Mouse (Mus musculus) CH12.LX (cell line): ENCODE data around the gene Chrnb1. TPM values are rescaled to one million over a fixed set of nuclear protein-coding genes. Genes with fewer than 3 reads are reported as not detected.

Experiments used
- DNase-seq: peaks from one replicate; pipeline ENCODE4 v3.0.0-alpha.2; 2013; ENCODE audit errors: extremely low read depth
- H3K27ac ChIP-seq: 2 replicates; pipeline ENCODE4 v1.5.1; 2012; ENCODE audit warnings: low read depth, mild to moderate bottlenecking, control low read depth, moderate library complexity; ENCODE audit not compliant: insufficient read depth
- H3K27me3 ChIP-seq: replicated peaks from 2 replicates; pipeline ENCODE3; 2012; ENCODE audit warnings: inconsistent platforms
- H3K36me3 ChIP-seq, 2 experiments: replicated peaks in 1 of 2; 2 replicates each; pipeline versions ENCODE3 to v1.6.1; 2012; ENCODE audit warnings: inconsistent platforms in 1 of 2, low read length in 1 of 2, mild to moderate bottlenecking in 1 of 2, mixed read lengths in 1 of 2, moderate library complexity in 1 of 2; ENCODE audit not compliant: control insufficient read depth in 1 of 2, insufficient read depth in 1 of 2
- H3K4me1 ChIP-seq, 2 experiments: 2 replicates each; pipeline ENCODE4 v1.6.1; 2012; ENCODE audit warnings: inconsistent platforms in 1 of 2, moderate library complexity in 1 of 2; ENCODE audit not compliant: insufficient read depth in 2 of 2, control insufficient read depth in 1 of 2
- H3K4me2 ChIP-seq: 2 replicates; pipeline ENCODE4 v1.6.1; 2012; ENCODE audit warnings: low read depth, mild to moderate bottlenecking, control low read depth; ENCODE audit not compliant: poor library complexity, insufficient read depth, severe bottlenecking
- H3K4me3 ChIP-seq, 3 experiments: fragments of 150-350 bp in 1 of 3; sonication (generic) in 1 of 3; replicated peaks in 1 of 3; 2 replicates each; pipeline versions ENCODE3 to v1.5.1; 2011 to 2012; ENCODE audit warnings: low read depth in 2 of 3, low read length in 2 of 3, mild to moderate bottlenecking in 2 of 3, moderate library complexity in 2 of 3, control low read depth in 1 of 3, improper control_type of control experiment in 1 of 3, inconsistent platforms in 1 of 3, mixed read lengths in 1 of 3; ENCODE audit not compliant: poor library complexity in 1 of 3
- H3K79me2 ChIP-seq: replicated peaks from 2 replicates; pipeline ENCODE4 v1.6.1; 2012; ENCODE audit warnings: mild to moderate bottlenecking, moderate library complexity; ENCODE audit not compliant: control insufficient read depth, poor library complexity, insufficient read depth, severe bottlenecking; ENCODE audit errors: extremely low read depth
- H3K9ac ChIP-seq: 2 replicates; pipeline ENCODE4 v1.6.1; 2012; ENCODE audit warnings: low read depth, mild to moderate bottlenecking, control low read depth, moderate library complexity; ENCODE audit not compliant: insufficient read depth
- H3K9me3 ChIP-seq: replicated peaks from 2 replicates; pipeline ENCODE3; 2012; ENCODE audit warnings: low read length, inconsistent platforms, mixed read lengths
- CHD1 ChIP-seq: IDR thresholded peaks from 2 replicates; pipeline ENCODE4 v1.6.1; 2012; ENCODE audit warnings: low read depth, low read length, improper control_type of control experiment, inconsistent platforms
- E2F4 ChIP-seq: IDR thresholded peaks from 2 replicates; pipeline ENCODE4 v1.6.1; 2011; ENCODE audit warnings: low read depth, low read length, improper control_type of control experiment; ENCODE audit not compliant: insufficient replicate concordance
- ELF1 ChIP-seq: IDR thresholded peaks from 2 replicates; pipeline ENCODE4 v1.6.1; 2014; ENCODE audit warnings: low read depth, mild to moderate bottlenecking, inconsistent platforms, low read length, improper control_type of control experiment
- EP300 ChIP-seq: IDR thresholded peaks from 2 replicates; pipeline ENCODE4 v1.6.1; 2011; ENCODE audit warnings: low read length, improper control_type of control experiment
- ETS1 ChIP-seq: conservative IDR thresholded peaks from 2 replicates; pipeline ENCODE4 v1.6.1; 2012; ENCODE audit warnings: low read depth, mild to moderate bottlenecking, inconsistent platforms, low read length, improper control_type of control experiment, moderate library complexity
- HCFC1 ChIP-seq: IDR thresholded peaks from 2 replicates; pipeline ENCODE4 v1.6.1; 2012; ENCODE audit warnings: low read depth, mild to moderate bottlenecking, inconsistent platforms, low read length, improper control_type of control experiment
- JUND ChIP-seq: conservative IDR thresholded peaks from 2 replicates; pipeline ENCODE4 v1.6.1; 2011; ENCODE audit warnings: low read depth, low read length, improper control_type of control experiment
- KAT2A ChIP-seq: IDR thresholded peaks from 2 replicates; pipeline ENCODE4 v1.6.1; 2012; ENCODE audit warnings: low read length, improper control_type of control experiment, inconsistent platforms; ENCODE audit not compliant: insufficient replicate concordance
- MAFK ChIP-seq: IDR thresholded peaks from 2 replicates; pipeline ENCODE4 v1.6.1; 2011; ENCODE audit warnings: low read length, improper control_type of control experiment; ENCODE audit not compliant: insufficient replicate concordance
- MXI1 ChIP-seq: IDR thresholded peaks from 2 replicates; pipeline ENCODE4 v1.6.1; 2011; ENCODE audit warnings: mild to moderate bottlenecking, low read depth, low read length, improper control_type of control experiment
- NELFE ChIP-seq: IDR thresholded peaks from 2 replicates; pipeline ENCODE4 v1.6.1; 2011; ENCODE audit warnings: low read depth, low read length, improper control_type of control experiment
- NRF1 ChIP-seq: IDR thresholded peaks from 2 replicates; pipeline ENCODE4 v1.6.1; 2014; ENCODE audit warnings: low read depth, mild to moderate bottlenecking, inconsistent platforms, low read length, improper control_type of control experiment, moderate library complexity
- PAX5 ChIP-seq: IDR thresholded peaks from 2 replicates; pipeline ENCODE4 v1.6.1; 2012; ENCODE audit warnings: low read length, inconsistent platforms, mixed read lengths
- POLR2AphosphoS2 ChIP-seq: IDR thresholded peaks from 2 replicates; pipeline ENCODE4 v1.6.1; 2011; ENCODE audit warnings: low read depth, low read length, improper control_type of control experiment
- RAD21 ChIP-seq: IDR thresholded peaks from 2 replicates; pipeline ENCODE4 v1.6.1; 2011; ENCODE audit warnings: low read depth, mild to moderate bottlenecking, low read length, improper control_type of control experiment, moderate library complexity
- SIN3A ChIP-seq: IDR thresholded peaks from 2 replicates; pipeline ENCODE4 v1.6.1; 2012; ENCODE audit warnings: low read length, improper control_type of control experiment, inconsistent platforms
- TCF12 ChIP-seq: IDR thresholded peaks from 2 replicates; pipeline ENCODE4 v1.6.1; 2014; ENCODE audit warnings: low read depth, mild to moderate bottlenecking, inconsistent platforms, low read length, improper control_type of control experiment
- UBTF ChIP-seq: IDR thresholded peaks from 2 replicates; pipeline ENCODE4 v1.6.1; 2012; ENCODE audit warnings: low read depth, mild to moderate bottlenecking, inconsistent platforms, low read length, improper control_type of control experiment, moderate library complexity
- USF1 ChIP-seq: IDR thresholded peaks from 2 replicates; pipeline ENCODE4 v1.6.1; 2014; ENCODE audit warnings: low read depth, mild to moderate bottlenecking, inconsistent platforms, low read length, improper control_type of control experiment
- ZC3H11A ChIP-seq: IDR thresholded peaks from 2 replicates; pipeline ENCODE4 v1.6.1; 2012; ENCODE audit warnings: low read depth, mild to moderate bottlenecking, inconsistent platforms, low read length, improper control_type of control experiment
- ZKSCAN1 ChIP-seq: IDR thresholded peaks from 2 replicates; pipeline ENCODE4 v1.6.1; 2012; ENCODE audit warnings: low read depth, inconsistent platforms, low read length, improper control_type of control experiment, borderline replicate concordance
- dilution Hi-C: fragments of 300-500 bp; cut with MboI; formaldehyde crosslinking; loops from 2 replicates; pipeline ENCODE4 v1.14.3; 2020; ENCODE audit warnings: low sequenced_read_pairs; ENCODE audit not compliant: extremely low pct_unique_long_range_greater_than_20kb, extremely low pct_ligation_motif_present
- in situ Hi-C: fragments of 300-500 bp; cut with MboI; formaldehyde crosslinking; loops from 3 replicates; pipeline ENCODE4 v1.14.3; 2019; ENCODE audit warnings: low sequenced_read_pairs, low pct_ligation_motif_present, low pct_unique_long_range_greater_than_20kb, mixed read lengths
- polyA plus RNA-seq: library from polyadenylated mRNA; unstranded; fragments of >175 nt; gene quantifications from 2 replicates; pipeline ENCODE4 v1.2.1, GENCODE M21; 2012; ENCODE audit warnings: low read depth; ENCODE audit not compliant: insufficient read length
- total RNA-seq, 2 experiments: library from RNA; depleted of rRNA; stranded (reverse); fragments of 300-350 nt in 1 of 2; fragments of >200 nt in 1 of 2; gene quantifications; 2 replicates each; pipeline ENCODE4 v1.2.3; 2012 to 2014

The Chrnb1 gene
- total and polyA plus RNA-seq, 3 experiments: 1.9 to 5.9 (median 2.2) TPM

- in situ Hi-C loops (no loop called here), dilution Hi-C loops (no loop called here)
- peaks cover 1 to 3% of the 10 kb centered on the region in 2 experiments; a peak in 2 of 4 replicates for H3K4me1 ChIP-seq
- H3K4me3 ChIP-seq: no peak overlapping the region
- TF ChIP-seq TCF12: no peak
- no peak for TF ChIP-seq PAX5
- no peak for TF ChIP-seq ELF1
- no peak for DNase-seq
- H3K27ac ChIP-seq: no peak overlapping the region
- H3K27me3 ChIP-seq: peaks cover 35% of the 10 kb centered on the region
- H3K9me3 ChIP-seq: peaks cover 10% of the 10 kb centered on the region
- no peak overlapping the region for H3K4me2 ChIP-seq
- peaks cover 0 to 5% of the 10 kb centered on the region in 2 experiments for H3K36me3 ChIP-seq
- no peak overlapping the region for H3K9ac ChIP-seq
- no peaks in the 10 kb centered on the region for H3K79me2 ChIP-seq
Observed at GRCm38 (mm10) chr11:69828832-69829231, 33.1 kb upstream of the Chrnb1 start.

GRCm38 (mm10) chr11:69823456-69823855 lies 27.7 kb upstream of the Chrnb1 start:
- no peak overlapping the region for H3K9ac ChIP-seq
- dilution Hi-C loops (no loop called here), in situ Hi-C loops (no loop called here)
- no peak overlapping the region for H3K4me2 ChIP-seq
- peaks cover 33% of the 10 kb centered on the region for H3K27me3 ChIP-seq
- no peak overlapping the region for H3K4me3 ChIP-seq
- H3K79me2 ChIP-seq: no peaks in the 10 kb centered on the region
- TF ChIP-seq ZKSCAN1 (no peak), MAFK (no peak), EP300 (no peak), UBTF (no peak), CHD1 (no peak), HCFC1 (no peak), NRF1 (no peak), TCF12 (no peak), ETS1 (no peak), ZC3H11A (no peak), E2F4 (no peak), USF1 (no peak), PAX5 (no peak), KAT2A (no peak), POLR2AphosphoS2 (no peak), RAD21 (no peak), MXI1 (no peak), NELFE (no peak), SIN3A (no peak), JUND (no peak)
- TF ChIP-seq, all 38 proteins: peak for 0
- Histone ChIP-seq H3K27ac (no peak overlapping the region), H3K9me3 (peaks cover 10% of the 10 kb centered on the region), H3K36me3 (peaks cover 0 to 3% of the 10 kb centered on the region in 2 experiments), H3K4me1 (peaks cover 0 to 3% of the 10 kb centered on the region in 2 experiments; a peak in 1 of 4 replicates)
- no peak for DNase-seq
